Mouse (Mus musculus) spleen, adult 2 months (tissue): ENCODE data around the gene Ctcfl.

Experiments used
- CTCF ChIP-seq: fragments of 200-500 bp; IDR thresholded peaks from 2 replicates; pipeline ENCODE4 v1.5.1; 2011; ENCODE audit warnings: mild to moderate bottlenecking, inconsistent platforms; ENCODE audit not compliant: insufficient read depth, insufficient read length, insufficient replicate concordance; ENCODE audit errors: extremely low read depth
- POLR2A ChIP-seq: fragments of 200-500 bp; IDR thresholded peaks from 2 replicates; pipeline ENCODE4 v1.6.1; 2011; ENCODE audit warnings: low read depth, low read length, inconsistent platforms

GRCm38 (mm10) chr2:173154513-173154912, 35.2 kb upstream of the Ctcfl start:
- TF ChIP-seq POLR2A = no peak
- no peak for TF ChIP-seq CTCF
